Mouse (Mus musculus): ENCODE data around the gene Cdc42se1. TPM values are rescaled to one million over a fixed set of nuclear protein-coding genes. Genes with fewer than 3 reads are reported as not detected.

The Cdc42se1 gene
- polyA plus RNA-seq, 1 experiment: 80.9 TPM

DNA sequence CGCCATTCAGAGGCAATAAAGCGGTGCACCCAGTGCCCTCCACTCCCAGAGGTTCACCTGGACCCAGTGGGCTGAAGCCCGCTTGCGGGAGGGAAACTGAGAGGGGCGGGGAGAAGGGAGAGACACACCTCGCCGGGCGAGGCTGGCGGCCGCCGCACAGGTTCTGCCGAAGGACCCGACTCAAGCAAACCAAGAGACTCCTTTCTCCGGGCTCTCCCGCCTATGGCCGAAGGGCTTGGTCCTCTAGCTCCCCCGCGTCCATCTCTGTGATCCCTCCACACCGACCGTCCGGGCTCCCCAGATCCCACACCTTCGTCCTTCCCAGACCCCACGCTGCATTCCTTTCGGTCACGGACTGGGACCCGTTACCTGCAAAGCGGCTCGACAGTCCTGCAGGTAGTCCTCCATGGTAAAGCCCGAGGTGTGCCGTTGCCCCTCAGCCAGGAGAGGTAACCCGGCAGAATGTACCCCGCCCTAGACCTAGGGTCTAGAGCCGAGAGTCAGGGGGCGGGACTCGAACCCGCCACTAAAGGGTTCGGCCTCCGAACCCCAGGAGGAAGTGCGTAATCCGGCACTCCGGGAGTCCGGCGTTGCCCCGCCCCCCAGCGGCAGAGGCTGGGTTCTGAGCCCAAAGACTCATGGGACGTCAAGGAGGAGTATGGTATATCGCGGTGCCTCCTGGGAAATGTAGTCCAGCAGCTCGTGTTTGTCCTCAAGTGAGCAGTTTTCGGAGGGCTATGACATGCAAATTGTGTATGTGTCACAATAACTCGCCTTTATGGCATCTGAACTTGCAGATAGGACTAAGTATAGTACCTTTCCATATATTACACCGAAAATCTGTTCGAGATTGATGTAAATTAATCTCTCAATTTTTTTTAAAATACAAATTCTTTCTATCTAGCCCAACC lies 52.9 kb downstream of the Cdc42se1 start, which contains the start of the genes Mindy1 and Prune1:
Gene Mindy1 (plus strand): TSS at position 130 of the 911 bp plus-strand sequence.
Gene Prune1 (minus strand): TSS at position 861 of the 911 bp plus-strand sequence.
- Histone ChIP-seq H3K79me2 (ENCODE audit: control insufficient read depth, insufficient read depth) (peaks cover 54% of the 10 kb centered on the region), H3K36me3 (ENCODE audit: control insufficient read depth, insufficient read depth) (no peaks in the 10 kb centered on the region), H3K4me3 (ENCODE audit: insufficient read depth, poor library complexity, severe bottlenecking) (peak within 1 kb of the TSS; percentile 89), H3ac (ENCODE audit: control insufficient read depth, insufficient read length, low read depth) (peak within 1 kb of the TSS; percentile 95), H3K79me3 (ENCODE audit: low read depth) (peaks cover 6% of the 10 kb centered on the region), H3K27me3 (ENCODE audit: control insufficient read depth, insufficient read depth, insufficient read length) (no peaks in the 10 kb centered on the region)
- TF ChIP-seq MAX (IDR thresholded peaks at IDR 0.05): peak; percentile 48
- no peak for TF ChIP-seq CTCF (IDR thresholded peaks at IDR 0.05; ENCODE audit: control insufficient read depth, insufficient read depth, insufficient read length)

DNA sequence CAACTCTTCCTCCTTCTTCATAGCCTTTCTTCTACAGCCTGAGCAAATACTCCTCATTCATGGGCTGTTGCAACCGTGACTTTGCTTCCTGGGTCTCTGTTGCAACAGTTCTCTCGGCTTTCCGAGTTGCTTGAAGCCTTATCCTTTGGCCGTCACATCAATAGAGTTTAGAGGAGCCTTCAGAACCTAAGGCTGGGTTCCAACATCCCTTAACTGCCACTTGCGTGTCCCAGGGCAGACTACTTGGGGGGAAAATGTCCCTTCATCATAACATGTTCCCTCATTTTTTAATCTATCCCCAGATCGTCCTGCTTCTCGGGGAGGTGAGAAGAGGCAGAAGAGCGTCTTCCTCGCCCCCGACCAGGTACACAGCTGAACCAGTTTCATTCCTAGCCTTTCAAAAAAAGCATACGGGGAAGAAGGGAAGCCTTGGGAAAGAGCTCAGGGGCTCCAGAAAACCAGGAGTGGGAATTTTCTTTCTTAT lies 53.9 kb downstream of the Cdc42se1 start:
- H3K27me3 ChIP-seq (ENCODE audit: control insufficient read depth, insufficient read depth, insufficient read length): no peaks in the 10 kb centered on the region
- peak overlapping the region; percentile 89 for H3K4me3 ChIP-seq (ENCODE audit: insufficient read depth, poor library complexity, severe bottlenecking)
- H3K36me3 ChIP-seq (ENCODE audit: control insufficient read depth, insufficient read depth): no peaks in the 10 kb centered on the region
- H3K79me3 ChIP-seq (ENCODE audit: low read depth): peaks cover 7% of the 10 kb centered on the region
- TF ChIP-seq MYOG (IDR thresholded peaks at IDR 0.05; ENCODE audit: control insufficient read depth, extremely low read depth, insufficient read length) (no peak), CEBPB (IDR thresholded peaks at IDR 0.05; ENCODE audit: low read depth) (peak; percentile 43)
- H3ac ChIP-seq (ENCODE audit: control insufficient read depth, insufficient read length, low read depth): peak overlapping the region; percentile 95
- peaks cover 51% of the 10 kb centered on the region for H3K79me2 ChIP-seq (ENCODE audit: control insufficient read depth, insufficient read depth)

DNA sequence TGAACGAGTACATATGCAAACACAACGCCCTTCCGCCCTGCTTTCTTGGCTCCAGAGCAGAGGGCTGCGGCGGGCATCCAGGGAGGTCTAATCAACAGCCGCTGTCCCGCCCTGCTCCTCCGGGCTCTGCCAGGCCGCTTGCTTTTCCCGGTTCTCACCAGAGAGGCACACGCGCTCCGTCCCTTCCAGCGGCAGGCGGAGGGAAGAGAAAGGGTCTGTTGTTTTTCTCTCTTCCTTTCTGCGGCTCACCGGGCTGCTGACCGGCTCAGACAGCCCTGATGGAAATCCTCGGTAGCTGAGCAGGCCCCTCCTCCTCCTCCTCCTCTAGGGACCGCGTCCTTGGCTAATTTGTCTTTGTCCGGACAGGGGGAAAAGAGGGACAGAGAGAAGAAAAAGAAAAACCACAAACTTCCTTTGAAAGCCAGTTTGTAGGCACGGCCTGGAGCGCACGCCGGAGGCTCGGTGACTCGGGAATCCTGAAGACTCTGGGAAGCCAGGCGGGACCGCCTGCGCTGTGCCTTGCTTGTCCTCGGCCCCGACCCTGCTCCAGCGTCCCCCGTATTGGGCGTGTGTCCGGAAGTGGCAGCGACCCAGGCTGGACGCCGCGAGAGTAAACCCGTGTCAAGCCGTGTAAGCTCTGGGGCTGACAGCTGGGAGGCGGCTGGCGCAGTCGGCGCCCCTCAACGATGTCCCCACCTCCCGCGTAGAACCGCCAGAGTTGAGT lies 54.5 kb downstream of the Cdc42se1 start:
- peaks cover 5% of the 10 kb centered on the region for H3K36me3 ChIP-seq (ENCODE audit: control insufficient read depth, insufficient read depth)
- peak overlapping the region; percentile 89 for H3K4me3 ChIP-seq (ENCODE audit: insufficient read depth, poor library complexity, severe bottlenecking)
- no peak for TF ChIP-seq USF1 (IDR thresholded peaks at IDR 0.05; ENCODE audit: low read depth)
- peak; percentile 66 for TF ChIP-seq MAX (IDR thresholded peaks at IDR 0.05)
- peaks cover 49% of the 10 kb centered on the region for H3K79me2 ChIP-seq (ENCODE audit: control insufficient read depth, insufficient read depth)
- peaks cover 7% of the 10 kb centered on the region for H3K79me3 ChIP-seq (ENCODE audit: low read depth)
- peak overlapping the region; percentile 95 for H3ac ChIP-seq (ENCODE audit: control insufficient read depth, insufficient read length, low read depth)
- H3K27me3 ChIP-seq (ENCODE audit: control insufficient read depth, insufficient read depth, insufficient read length): no peaks in the 10 kb centered on the region

DNA sequence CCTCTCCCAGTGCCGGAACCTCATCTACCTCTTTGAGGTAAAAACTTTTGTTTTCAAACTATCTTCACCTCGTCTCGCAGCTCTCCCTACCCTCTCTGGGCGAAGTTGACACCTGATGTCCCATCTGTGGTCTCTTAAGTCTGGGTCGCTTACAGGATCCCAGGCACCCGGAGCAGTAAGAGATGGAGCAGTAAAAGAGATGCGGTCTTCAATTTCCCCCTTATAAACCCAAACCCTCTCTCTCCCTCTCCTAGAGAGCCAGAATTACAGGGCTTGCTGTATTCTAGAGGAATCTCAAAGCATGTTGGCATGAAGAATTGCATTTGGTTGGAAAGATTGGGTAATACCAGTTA lies 55.0 kb downstream of the Cdc42se1 start:
- TF ChIP-seq MYOD1 (IDR thresholded peaks at IDR 0.05; ENCODE audit: control insufficient read depth, insufficient read length, low read depth) (no peak), USF1 (IDR thresholded peaks at IDR 0.05; ENCODE audit: low read depth) (no peak), MAX (IDR thresholded peaks at IDR 0.05) (no peak)
- H3ac ChIP-seq (ENCODE audit: control insufficient read depth, insufficient read length, low read depth): peak overlapping the region; percentile 95
- peaks cover 7% of the 10 kb centered on the region for H3K79me3 ChIP-seq (ENCODE audit: low read depth)
- peak overlapping the region; percentile 89 for H3K4me3 ChIP-seq (ENCODE audit: insufficient read depth, poor library complexity, severe bottlenecking)
- H3K79me2 ChIP-seq (ENCODE audit: control insufficient read depth, insufficient read depth): peaks cover 44% of the 10 kb centered on the region
- no peaks in the 10 kb centered on the region for H3K27me3 ChIP-seq (ENCODE audit: control insufficient read depth, insufficient read depth, insufficient read length)
- H3K36me3 ChIP-seq (ENCODE audit: control insufficient read depth, insufficient read depth): peaks cover 10% of the 10 kb centered on the region

DNA sequence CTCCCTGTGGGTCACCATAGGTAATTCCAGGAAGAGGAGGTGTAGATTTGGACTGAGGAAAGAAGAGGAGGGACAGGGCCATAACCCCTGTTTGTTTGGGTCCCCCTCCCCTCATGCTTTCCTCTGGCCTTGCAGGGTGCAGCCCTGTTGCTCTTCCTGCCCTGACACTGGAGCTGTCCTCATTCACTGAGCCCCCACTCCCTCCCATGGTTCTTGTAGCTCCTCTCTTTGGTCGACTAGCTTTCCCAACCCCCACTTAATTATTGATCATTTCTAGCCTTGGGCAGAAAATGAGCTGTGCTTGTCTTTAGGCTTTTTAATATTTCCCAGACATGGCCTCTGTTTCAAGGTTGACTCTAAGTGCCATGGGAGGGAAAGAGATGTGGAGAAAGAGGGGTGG lies 55.5 kb downstream of the Cdc42se1 start:
- Histone ChIP-seq H3ac (ENCODE audit: control insufficient read depth, insufficient read length, low read depth) (peak overlapping the region; percentile 16), H3K79me2 (ENCODE audit: control insufficient read depth, insufficient read depth) (peaks cover 39% of the 10 kb centered on the region), H3K36me3 (ENCODE audit: control insufficient read depth, insufficient read depth) (peaks cover 10% of the 10 kb centered on the region), H3K27me3 (ENCODE audit: control insufficient read depth, insufficient read depth, insufficient read length) (no peaks in the 10 kb centered on the region), H3K79me3 (ENCODE audit: low read depth) (peaks cover 7% of the 10 kb centered on the region), H3K4me3 (ENCODE audit: insufficient read depth, poor library complexity, severe bottlenecking) (peak overlapping the region; percentile 89)
- TF ChIP-seq USF1 (IDR thresholded peaks at IDR 0.05; ENCODE audit: low read depth): no peak
- TF ChIP-seq MYOD1 (IDR thresholded peaks at IDR 0.05; ENCODE audit: control insufficient read depth, insufficient read length, low read depth): no peak
- TF ChIP-seq CTCF (IDR thresholded peaks at IDR 0.05; ENCODE audit: control insufficient read depth, insufficient read depth, insufficient read length): no peak
- TF ChIP-seq MYOG (IDR thresholded peaks at IDR 0.05; ENCODE audit: control insufficient read depth, extremely low read depth, insufficient read length): no peak
- TF ChIP-seq MAX (IDR thresholded peaks at IDR 0.05): no peak
- no peak for TF ChIP-seq FOSL1 (IDR thresholded peaks at IDR 0.05; ENCODE audit: insufficient read depth, low read length, poor library complexity, severe bottlenecking)
- no peak for TF ChIP-seq CEBPB (IDR thresholded peaks at IDR 0.05; ENCODE audit: low read depth)

Data from C2C12 (cell line).